Mouse (Mus musculus): ENCODE results near the gene Susd5.
"Not testable (repeated sequence)": the region's sequence is repeated elsewhere in the genome, so short reads cannot be mapped to it uniquely, and the experiment has no call there.

The Susd5 gene

GRCm38 (mm10) chr9:114069372-114069771, 12.4 kb downstream of the Susd5 start:
- DNase-seq (ENCODE audit: low spot score), result no peak

- DNase-seq (ENCODE audit: low spot score), result no peak
Measured at GRCm38 (mm10) chr9:114073681-114074080, 16.7 kb downstream of the Susd5 start.

- DNase-seq (ENCODE audit: low spot score), result no peak
Measured at GRCm38 (mm10) chr9:114086422-114086821, 29.5 kb downstream of the Susd5 start.

GRCm38 (mm10) chr9:114087106-114087815, 30.3 kb downstream of the Susd5 start:
- no peak for DNase-seq (ENCODE audit: low spot score)

GRCm38 (mm10) chr9:114088885-114089284, 31.9 kb downstream of the Susd5 start:
- not testable (repeated sequence) for DNase-seq (ENCODE audit: low spot score)

GRCm38 (mm10) chr9:114092188-114092587, 35.2 kb downstream of the Susd5 start:
- DNase-seq (ENCODE audit: low spot score), result not testable (repeated sequence)

- DNase-seq (ENCODE audit: low spot score), result no peak
Measured at GRCm38 (mm10) chr9:114094854-114095253, 37.9 kb downstream of the Susd5 start.

GRCm38 (mm10) chr9:114098716-114099302, 41.9 kb downstream of the Susd5 start:
- DNase-seq (ENCODE audit: low spot score), result no peak

- DNase-seq (ENCODE audit: low spot score), result no peak
Measured at GRCm38 (mm10) chr9:114110268-114110667, 53.3 kb downstream of the Susd5 start.

- no peak for DNase-seq (ENCODE audit: low spot score)
Measured at GRCm38 (mm10) chr9:114111161-114111560, 54.2 kb downstream of the Susd5 start.

- no peak for DNase-seq (ENCODE audit: low spot score)
Measured at GRCm38 (mm10) chr9:114112226-114112625, 55.3 kb downstream of the Susd5 start.

- DNase-seq (ENCODE audit: low spot score), result no peak
Measured at GRCm38 (mm10) chr9:114113911-114114623, 57.1 kb downstream of the Susd5 start.

- peak; percentile 62 for DNase-seq (ENCODE audit: low spot score)
Measured at GRCm38 (mm10) chr9:114116672-114117071, 59.7 kb downstream of the Susd5 start.

- not testable (repeated sequence) for DNase-seq (ENCODE audit: low spot score)
Measured at GRCm38 (mm10) chr9:114122862-114123261, 65.9 kb downstream of the Susd5 start.

- DNase-seq (ENCODE audit: low spot score), result not testable (repeated sequence)
Measured at GRCm38 (mm10) chr9:114129273-114129835, 72.4 kb downstream of the Susd5 start.

Data from layer of hippocampus, adult 9-10 months (tissue).